Mouse (Mus musculus): ENCODE data around the gene Ly6g6d. TPM values are rescaled to one million over a fixed set of nuclear protein-coding genes. Genes with fewer than 3 reads are reported as not detected.
A peak's percentile ranks its signal among the peaks of the same experiment; 100 is the strongest.

Gene Ly6g6d
- total RNA-seq, 2 experiments from 2014 or later, result 0.69 to 1.9 TPM

DNA sequence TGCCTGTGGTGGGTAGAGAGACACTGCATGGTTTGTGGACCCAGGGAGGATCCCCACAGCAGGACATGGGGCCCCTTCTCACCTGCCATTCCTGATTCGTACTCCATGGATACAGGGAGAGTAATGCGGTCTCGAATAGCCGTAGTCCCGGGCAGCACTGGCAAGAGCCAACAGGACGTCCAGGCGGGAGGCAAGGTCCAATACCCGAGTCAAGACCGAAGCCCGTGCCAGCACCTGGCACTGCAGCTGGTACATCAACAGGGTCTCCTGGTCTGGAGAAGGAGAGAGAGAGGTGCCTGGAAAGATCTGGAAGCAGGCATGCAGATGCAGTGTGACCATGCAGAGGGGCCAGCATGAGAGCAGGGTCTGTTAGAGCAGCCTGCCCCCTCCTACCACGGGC is 46.6 kb downstream of the Ly6g6d start:
- intact Hi-C loops (cut with DNase I), result no loop called here
- DNase-seq (ENCODE audit: low spot score in 2 of 2), result no peak

DNA sequence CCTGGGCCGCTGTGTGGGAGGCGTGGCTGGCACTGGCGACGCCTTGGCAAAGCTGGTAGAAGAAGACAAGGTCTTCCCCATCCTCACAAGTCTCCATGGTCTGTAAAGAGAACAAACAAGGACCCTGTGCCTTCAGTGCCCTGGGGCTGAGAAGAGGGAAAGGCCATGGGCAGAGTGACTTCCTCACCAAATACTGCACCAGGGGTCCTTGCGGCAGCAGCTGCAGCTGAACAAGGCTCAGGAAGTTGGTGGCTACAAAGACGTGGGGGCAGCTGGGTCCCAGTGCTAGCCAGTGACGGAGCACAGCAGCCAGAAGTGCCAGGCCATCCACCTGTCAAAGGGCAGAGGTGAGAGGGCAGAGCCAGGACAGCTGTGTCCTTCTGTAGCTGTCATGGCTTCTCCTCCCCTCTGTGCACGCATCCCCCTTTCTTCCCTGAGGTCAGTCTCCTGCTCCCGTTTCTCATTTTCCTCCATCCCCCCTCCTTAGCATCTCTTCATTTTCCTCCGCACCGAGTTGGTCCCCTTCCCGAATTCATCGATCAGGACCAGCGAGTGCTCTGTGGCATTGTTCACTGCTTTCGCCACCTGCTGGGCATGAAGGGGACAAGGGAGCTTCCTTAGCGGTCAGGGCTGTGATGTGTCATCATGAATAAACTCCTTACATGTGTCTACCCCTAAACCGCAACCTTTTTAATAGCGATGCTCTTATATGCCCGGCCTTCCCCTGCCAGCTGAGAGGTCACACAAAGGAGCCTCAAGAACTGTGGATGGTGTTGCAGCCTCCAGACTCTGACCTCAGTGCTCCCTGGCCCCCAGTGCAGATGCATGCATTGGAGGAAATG is 48.0 kb downstream of the Ly6g6d start:
- intact Hi-C loops (cut with DNase I), result no loop called here

DNA sequence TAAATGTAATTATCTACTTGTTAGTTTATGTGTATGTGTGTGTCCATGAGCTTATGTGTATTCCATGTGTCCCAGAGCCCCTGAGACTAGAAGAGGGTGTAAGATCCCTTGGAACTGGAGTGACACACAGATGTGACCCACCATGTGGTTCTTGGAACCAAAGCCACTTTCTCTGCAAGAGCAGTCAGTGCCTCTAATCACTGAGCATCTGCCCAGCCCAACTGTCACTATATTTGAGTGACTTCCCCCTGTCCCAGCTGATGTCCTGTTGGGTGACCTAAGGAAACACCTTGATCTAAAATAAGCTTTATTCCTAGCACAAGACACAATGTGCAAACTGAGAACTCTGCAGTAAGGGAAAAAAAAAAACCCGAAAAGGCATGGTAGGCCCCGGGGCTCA is 49.5 kb downstream of the Ly6g6d start:
- no peak for DNase-seq (ENCODE audit: low spot score in 2 of 2)
- intact Hi-C loops (cut with DNase I), result no loop called here

More for the DNA sequence above, 48.0 kb downstream of the Ly6g6d start:
- DNase-seq (ENCODE audit: low spot score in 2 of 2), result no peak

GRCm38 (mm10) chr17:35027277-35028068 is 50.4 kb downstream of the Ly6g6d start, which contains the start of gene Sapcd1:
Sapcd1 (minus strand) TSS chr17:35028016.
- intact Hi-C loops (cut with DNase I), result no loop called here
- peak in 1 of 2 experiments; percentile 43 for DNase-seq (ENCODE audit: low spot score in 2 of 2)

DNA sequence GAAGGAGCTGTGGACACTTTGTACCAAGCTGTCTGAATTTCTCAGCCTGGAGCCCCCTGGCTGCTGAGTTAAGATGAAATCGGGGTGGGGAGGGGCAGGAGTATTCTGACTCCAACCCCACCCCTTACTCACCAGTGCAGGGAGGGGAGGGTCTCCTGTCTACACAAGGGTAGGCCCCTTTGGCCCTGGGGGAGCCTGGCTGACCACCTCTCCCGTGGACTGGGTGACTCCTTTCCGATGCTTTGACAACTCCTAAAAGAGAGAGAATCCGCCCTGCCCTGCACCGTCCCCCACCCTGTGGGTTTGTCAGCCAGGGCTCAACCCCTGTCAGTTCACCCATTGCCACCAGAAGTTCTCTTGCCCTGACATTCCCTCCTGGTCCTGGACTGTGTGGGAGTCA is 51.7 kb downstream of the Ly6g6d start:
- DNase-seq (ENCODE audit: low spot score in 2 of 2), result no peak
- intact Hi-C loops (cut with DNase I), result no loop called here

DNA sequence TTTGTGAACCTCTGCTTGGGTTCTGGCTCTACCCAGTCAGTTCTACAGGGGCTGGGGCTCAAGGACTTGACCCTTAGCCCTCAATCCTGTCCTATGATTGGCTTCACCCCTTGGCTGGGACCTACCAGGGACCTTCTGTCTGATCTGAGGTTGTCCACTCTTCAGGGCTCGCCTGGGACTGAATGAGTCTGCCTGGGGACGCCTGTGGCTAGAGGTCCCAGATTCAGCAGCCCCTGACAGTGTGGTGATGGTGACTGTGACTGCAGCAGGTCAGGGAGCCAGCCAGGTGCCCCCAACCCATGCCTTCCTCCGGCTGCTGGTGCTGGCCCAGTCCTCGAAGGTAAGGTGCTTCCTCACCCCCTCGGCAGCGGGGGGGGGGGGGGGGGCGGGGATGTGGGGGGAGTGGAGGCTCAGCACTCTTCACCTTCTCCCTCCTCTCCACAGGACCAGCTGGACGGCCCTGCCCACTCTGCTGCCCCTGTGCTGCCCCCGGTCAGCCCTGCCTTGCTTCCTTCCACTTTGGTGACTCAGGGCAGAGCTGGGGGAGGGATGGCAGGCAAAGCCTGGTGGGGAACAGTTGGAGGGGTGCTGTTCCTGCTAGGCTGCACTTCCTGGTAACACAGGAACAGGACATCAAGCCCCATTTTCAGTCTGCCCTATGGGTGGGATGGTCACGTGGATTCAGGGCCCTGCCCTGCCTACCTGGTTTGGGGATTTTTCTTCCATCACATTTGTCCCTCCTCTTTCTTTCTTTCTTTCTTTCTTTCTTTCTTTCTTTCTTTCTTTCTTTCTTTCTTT is 53.0 kb downstream of the Ly6g6d start:
- DNase-seq (ENCODE audit: low spot score in 2 of 2), result no peak
- intact Hi-C loops (cut with DNase I), result no loop called here

DNA sequence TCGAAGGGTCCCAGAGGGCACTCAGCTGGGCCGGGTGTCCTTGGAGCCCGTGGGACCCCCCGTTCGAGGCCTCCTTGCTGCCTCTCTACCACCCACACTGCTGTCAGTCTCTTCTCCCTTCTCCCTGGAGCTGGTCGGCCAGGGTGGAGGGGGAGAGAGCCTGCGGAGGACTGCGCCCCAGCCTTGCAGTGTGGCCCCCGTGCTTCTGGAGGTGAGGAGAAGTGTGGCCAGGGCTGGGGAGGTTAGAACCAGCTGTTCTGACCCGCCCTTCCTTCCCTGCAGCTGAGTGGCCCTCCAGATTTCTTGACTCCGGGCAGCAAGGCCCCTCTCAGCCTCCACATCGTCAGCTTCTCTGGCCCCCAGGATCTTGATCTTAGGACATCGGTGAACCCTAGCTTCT is 53.6 kb downstream of the Ly6g6d start:
- no peak for DNase-seq (ENCODE audit: low spot score in 2 of 2)

DNA sequence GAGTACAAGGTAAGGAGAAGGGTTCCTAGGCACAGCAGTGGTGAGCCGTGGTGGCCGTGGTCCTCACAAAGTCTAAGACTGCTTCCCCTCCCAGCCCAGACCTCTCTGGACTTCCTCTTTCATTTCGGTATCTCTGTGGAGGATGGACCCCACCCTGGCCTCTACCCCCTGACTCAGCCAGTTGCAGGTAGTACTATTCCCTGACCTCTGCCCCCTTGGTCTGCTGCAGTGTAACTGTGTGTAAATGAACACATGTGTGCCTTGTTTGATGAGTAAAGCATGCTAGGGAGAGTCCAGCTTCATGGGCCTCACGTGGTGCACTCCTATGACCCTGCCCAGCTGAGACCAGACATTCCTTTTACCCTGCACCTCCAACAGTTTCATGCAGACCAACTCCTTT is 54.1 kb downstream of the Ly6g6d start:
- intact Hi-C loops (cut with DNase I), result no loop called here

More for the DNA sequence above, 53.6 kb downstream of the Ly6g6d start:
- intact Hi-C loops (cut with DNase I), result no loop called here

DNA sequence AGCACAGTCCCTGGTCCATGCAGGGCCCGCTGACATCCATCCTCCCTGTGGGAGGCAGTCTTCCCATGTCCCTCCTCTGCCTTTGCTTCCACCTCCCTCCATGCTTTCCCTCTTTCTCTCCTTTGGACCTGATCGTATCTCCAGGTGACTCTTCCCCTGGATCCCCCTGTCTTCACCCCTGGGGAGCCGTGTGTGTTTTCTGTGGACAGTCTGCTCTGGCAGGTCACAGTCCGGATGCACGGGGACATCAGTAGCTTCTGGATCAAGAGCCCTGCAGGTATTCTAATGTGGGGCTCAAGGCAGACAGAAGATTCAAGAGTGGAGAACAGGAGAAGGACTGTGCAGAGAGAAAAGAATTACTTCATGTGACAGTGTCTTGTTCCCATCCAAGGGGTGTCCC is 54.6 kb downstream of the Ly6g6d start:
- DNase-seq (ENCODE audit: low spot score in 2 of 2), result no peak
- intact Hi-C loops (cut with DNase I), result no loop called here

More for the DNA sequence above, 54.1 kb downstream of the Ly6g6d start:
- no peak for DNase-seq (ENCODE audit: low spot score in 2 of 2)

GRCm38 (mm10) chr17:35022541-35023060 is 55.3 kb downstream of the Ly6g6d start:
- no peak for DNase-seq (ENCODE audit: low spot score in 2 of 2)
- intact Hi-C loops (cut with DNase I), result no loop called here

- no peak for DNase-seq (ENCODE audit: low spot score in 2 of 2)
- intact Hi-C loops (cut with DNase I), result loop anchor here (1.0 kb wide), 2 partner anchors 37 to 84 kb away; partner anchors contain the start of gene Ddah2
Measured at GRCm38 (mm10) chr17:35021842-35022477, 55.9 kb downstream of the Ly6g6d start.

Other genes starting within 250 kb of the Ly6g6d start
- gene Stk19, start 241.1 kb downstream of the Ly6g6d start, total RNA-seq (2021), result 10 to 100 TPM; 52.2 to 57.6 TPM
- 10 to 100 TPM; 35.9 to 37.1 TPM for gene Dxo, start 241.0 kb downstream of the Ly6g6d start, total RNA-seq (2021)
- gene Skiv2l, start 227.9 kb downstream of the Ly6g6d start, total RNA-seq (2021), result 10 to 100 TPM; 64.0 to 65.9 TPM
- 10 to 100 TPM; 30.9 to 37.9 TPM for gene Nelfe, start 227.7 kb downstream of the Ly6g6d start, total RNA-seq (2021)
- gene Cfb, start 215.5 kb downstream of the Ly6g6d start, total RNA-seq (2021), result under 1 TPM in 1 of 2 experiments, not detected in 1; 0.30 TPM
- gene Zbtb12, start 198.6 kb downstream of the Ly6g6d start, total RNA-seq (2021), result 1 to 10 TPM; 6.9 to 7.3 TPM
- gene Gm20547, start 196.0 kb downstream of the Ly6g6d start, total RNA-seq (2021), result not detected
- 1 to 10 TPM; 1.5 to 3.6 TPM for gene C2, start 179.8 kb downstream of the Ly6g6d start, total RNA-seq (2021)
- gene Ehmt2, start 179.6 kb downstream of the Ly6g6d start, total RNA-seq (2021), result 100 to 1,000 TPM; 166 to 167 TPM
- under 1 TPM; 0.55 to 0.66 TPM for gene Slc44a4, start 163.6 kb downstream of the Ly6g6d start, total RNA-seq (2021)
- gene Neu1, start 146.8 kb downstream of the Ly6g6d start, total RNA-seq (2021), result 10 to 100 TPM; 42.9 to 44.0 TPM
- 10 to 100 TPM in 1 of 2 experiments, 1 to 10 TPM in 1; 9.9 to 15.0 TPM for gene Hspa1b, start 118.8 kb downstream of the Ly6g6d start, total RNA-seq (2021)
- not detected for gene Gm20481, start 108.2 kb downstream of the Ly6g6d start, total RNA-seq (2021)
- gene Hspa1a, start 105.9 kb downstream of the Ly6g6d start, total RNA-seq (2021), result 10 to 100 TPM; 10.8 to 12.6 TPM
- gene Hspa1l, start 105.4 kb downstream of the Ly6g6d start, total RNA-seq (2021), result under 1 TPM; 0.27 to 0.34 TPM
- 10 to 100 TPM; 17.3 to 18.0 TPM for gene Lsm2, start 96.2 kb downstream of the Ly6g6d start, total RNA-seq (2021)
- 10 to 100 TPM; 38.0 to 44.7 TPM for gene Vars, start 77.1 kb downstream of the Ly6g6d start, total RNA-seq (2021)
- gene Vwa7, start 61.5 kb downstream of the Ly6g6d start, total RNA-seq (2021), result under 1 TPM; 0.30 to 0.37 TPM
- under 1 TPM; 0.60 to 0.83 TPM for gene Sapcd1, start 50.0 kb downstream of the Ly6g6d start, total RNA-seq (2021)
- under 1 TPM; 0.76 to 0.96 TPM for gene Msh5, start 31.3 kb downstream of the Ly6g6d start, total RNA-seq (2021)
- gene Clic1, start 28.1 kb downstream of the Ly6g6d start, total RNA-seq (2021), result 10 to 100 TPM in 1 of 2 experiments, 1 to 10 TPM in 1; 9.9 to 11.6 TPM
- 10 to 100 TPM; 12.1 to 12.5 TPM for gene Ddah2, start 19.0 kb downstream of the Ly6g6d start, total RNA-seq (2021)
- not detected for gene Ly6g6c, start 12.7 kb downstream of the Ly6g6d start, total RNA-seq (2021)
- gene Mpig6b, start 11.9 kb downstream of the Ly6g6d start, total RNA-seq (2021), result not detected
- gene Ly6g6e, start 1.2 kb downstream of the Ly6g6d start, total RNA-seq (2021), result 1 to 10 TPM; 2.4 to 2.7 TPM
- not detected for gene Ly6g6f, start 7.5 kb upstream of the Ly6g6d start, total RNA-seq (2021)
- gene Abhd16a, start 11.2 kb upstream of the Ly6g6d start, total RNA-seq (2021), result 100 to 1,000 TPM; 107 to 109 TPM
- gene Ly6g5c, start 30.2 kb upstream of the Ly6g6d start, total RNA-seq (2021), result not detected
- gene Ly6g5b, start 37.4 kb upstream of the Ly6g6d start, total RNA-seq (2021), result under 1 TPM; 0.69 to 0.94 TPM
- 10 to 100 TPM; 13.1 to 15.2 TPM for gene Gpank1, start 43.4 kb upstream of the Ly6g6d start, total RNA-seq (2021)
- 100 to 1,000 TPM; 183 to 185 TPM for gene Csnk2b, start 44.0 kb upstream of the Ly6g6d start, total RNA-seq (2021)
- gene D17H6S53E, start 48.3 kb upstream of the Ly6g6d start, total RNA-seq (2021), result 10 to 100 TPM; 24.1 to 29.8 TPM
- gene Apom, start 54.0 kb upstream of the Ly6g6d start, total RNA-seq (2021), result not detected
- 100 to 1,000 TPM; 286 to 292 TPM for gene Bag6, start 57.1 kb upstream of the Ly6g6d start, total RNA-seq (2021)
- 100 to 1,000 TPM; 268 to 285 TPM for gene Prrc2a, start 86.8 kb upstream of the Ly6g6d start, total RNA-seq (2021)
- 10 to 100 TPM; 10.8 to 11.1 TPM for gene Aif1, start 98.0 kb upstream of the Ly6g6d start, total RNA-seq (2021)
- 10 to 100 TPM in 1 of 2 experiments, 1 to 10 TPM in 1; 6.1 to 10.1 TPM for gene Lst1, start 110.4 kb upstream of the Ly6g6d start, total RNA-seq (2021)
- under 1 TPM; 0.64 to 0.99 TPM for gene Ltb, start 116.4 kb upstream of the Ly6g6d start, total RNA-seq (2021)
- not detected for gene Tnf, start 123.9 kb upstream of the Ly6g6d start, total RNA-seq (2021)
- under 1 TPM; 0.34 to 0.39 TPM for gene Lta, start 127.3 kb upstream of the Ly6g6d start, total RNA-seq (2021)
- gene Gm16181, start 142.8 kb upstream of the Ly6g6d start, total RNA-seq (2021), result not detected
- 100 to 1,000 TPM; 514 to 578 TPM for gene Atp6v1g2, start 155.6 kb upstream of the Ly6g6d start, total RNA-seq (2021)
- 10 to 100 TPM; 11.7 to 12.8 TPM for gene Nfkbil1, start 157.7 kb upstream of the Ly6g6d start, total RNA-seq (2021)
- gene Ddx39b, start 163.7 kb upstream of the Ly6g6d start, total RNA-seq (2021), result 100 to 1,000 TPM; 207 to 209 TPM
- 10 to 100 TPM; 18.5 to 18.7 TPM for gene H2-D1, start 184.7 kb upstream of the Ly6g6d start, total RNA-seq (2021)
- gene H2-Q1, start 242.3 kb upstream of the Ly6g6d start, total RNA-seq (2021), result under 1 TPM; 0.39 to 0.96 TPM

Data from left cerebral cortex, postnatal 25 days (tissue).